Mouse (Mus musculus) ES-E14 (cell line): ENCODE measurements around the gene Pard3. TPM values are rescaled to one million over a fixed set of nuclear protein-coding genes. Genes with fewer than 3 reads are reported as not detected.

Experiments
- DNase-seq: peaks from one replicate; pipeline ENCODE4 v3.0.0-alpha.2; 2013; ENCODE audit warnings: low read depth, low spot score
- H3K27ac ChIP-seq: 2 replicates; pipeline ENCODE4 v1.5.1; 2012; ENCODE audit warnings: low read depth, mild to moderate bottlenecking, low read length, moderate library complexity, mixed read lengths; ENCODE audit not compliant: poor library complexity, insufficient read depth, severe bottlenecking
- H3K36me3 ChIP-seq: 2 replicates; pipeline ENCODE4 v1.6.1; 2012; ENCODE audit warnings: mild to moderate bottlenecking, low read length, moderate library complexity, mixed read lengths; ENCODE audit not compliant: control insufficient read depth, poor library complexity, insufficient read depth, severe bottlenecking
- H3K4me1 ChIP-seq, 2 experiments: fragments of 150-350 bp in 1 of 2; sonication (generic) in 1 of 2; 2 replicates each; pipeline ENCODE4 v1.6.1; 2012; ENCODE audit warnings: low read length in 2 of 2, mild to moderate bottlenecking in 1 of 2, mixed read lengths in 1 of 2; ENCODE audit not compliant: control insufficient read depth in 2 of 2, insufficient read depth in 2 of 2, poor library complexity in 1 of 2
- H3K4me3 ChIP-seq, 2 experiments: fragments of 150-350 bp in 1 of 2; sonication (generic) in 1 of 2; 2 replicates each; pipeline ENCODE4 v1.5.1; 2012; ENCODE audit warnings: low read length in 2 of 2, low read depth in 1 of 2, mild to moderate bottlenecking in 1 of 2, mixed read lengths in 1 of 2; ENCODE audit not compliant: insufficient read depth in 1 of 2, poor library complexity in 1 of 2, severe bottlenecking in 1 of 2
- H3K9ac ChIP-seq: 2 replicates; pipeline ENCODE4 v1.6.1; 2012; ENCODE audit warnings: low read depth, mild to moderate bottlenecking, low read length, mixed read lengths; ENCODE audit not compliant: poor library complexity, insufficient read depth, severe bottlenecking
- H3K9me3 ChIP-seq: fragments of 150-350 bp; sonication (generic); 2 replicates; pipeline ENCODE4 v1.6.1; 2012; ENCODE audit warnings: low read depth, mild to moderate bottlenecking, low read length; ENCODE audit not compliant: control insufficient read depth, insufficient read depth
- CHD2 ChIP-seq: IDR thresholded peaks from 2 replicates; pipeline ENCODE4 v1.6.1; 2014; ENCODE audit warnings: mild to moderate bottlenecking, low read depth, low read length, inconsistent platforms
- HCFC1 ChIP-seq: IDR thresholded peaks from 2 replicates; pipeline ENCODE4 v1.6.1; 2012; ENCODE audit warnings: low read length, inconsistent platforms, borderline replicate concordance; ENCODE audit not compliant: insufficient read depth
- MAFK ChIP-seq: IDR thresholded peaks from 2 replicates; pipeline ENCODE4 v1.6.1; 2014; ENCODE audit warnings: mild to moderate bottlenecking, low read depth, low read length, inconsistent platforms; ENCODE audit not compliant: insufficient read depth
- ZC3H11A ChIP-seq: IDR thresholded peaks from 2 replicates; pipeline ENCODE4 v1.6.1; 2012; ENCODE audit warnings: low read depth, mild to moderate bottlenecking, inconsistent platforms, low read length, borderline replicate concordance
- ZNF384 ChIP-seq: IDR thresholded peaks from 2 replicates; pipeline ENCODE4 v1.6.1; 2012; ENCODE audit warnings: low read depth, low read length, inconsistent platforms
- in situ Hi-C, 2 experiments: fragments of 600-800 bp; cut with MboI; formaldehyde crosslinking; loops; one replicate each; pipeline ENCODE4 v1.15.1; 2025; ENCODE audit warnings: low sequenced_read_pairs in 2 of 2, inconsistent platforms in 1 of 2; ENCODE audit not compliant: unreplicated experiment in 2 of 2
- total RNA-seq: library from RNA; depleted of rRNA; stranded (reverse); fragments of 300-350 nt; gene quantifications from 2 replicates; pipeline ENCODE4 v1.2.3, GENCODE M21; 2012

Gene Pard3
- total RNA-seq, 1 experiment, result 30.2 TPM

DNA sequence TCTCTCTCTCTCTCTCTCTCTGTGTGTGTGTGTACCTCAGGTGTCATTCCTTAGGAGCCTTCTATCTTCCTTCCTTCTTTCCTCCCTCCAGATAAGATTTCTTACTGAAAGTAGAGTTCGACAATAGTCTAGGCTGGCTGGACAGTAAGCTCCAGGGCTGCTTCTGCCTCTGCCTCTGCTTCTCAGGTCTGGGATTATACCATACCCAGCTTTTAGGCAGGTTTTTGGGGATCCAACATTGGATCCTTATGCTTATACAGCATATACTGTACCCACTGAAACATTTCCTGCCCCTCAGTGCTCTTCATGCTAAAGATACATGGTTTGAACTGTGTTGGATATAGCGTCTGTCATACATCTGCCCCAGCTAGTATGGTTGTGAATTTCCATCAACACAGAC lies 536.9 kb downstream of the Pard3 start:
- Histone ChIP-seq H3K27ac (no peak overlapping the region), H3K4me1 (peaks cover 0 to 3% of the 10 kb centered on the region in 2 experiments; a peak in 1 of 4 replicates), H3K9ac (no peak overlapping the region), H3K9me3 (no peaks in the 10 kb centered on the region), H3K36me3 (no peaks in the 10 kb centered on the region; the same call in 1 of the 2 replicates), H3K4me3 (no peak overlapping the region)
- DNase-seq, result no peak
- no peak for TF ChIP-seq CHD2
- TF ChIP-seq ZC3H11A, result no peak
- TF ChIP-seq MAFK, result no peak
- TF ChIP-seq ZNF384, result no peak
- no peak for TF ChIP-seq HCFC1
- in situ Hi-C loops, result no loop called here

DNA sequence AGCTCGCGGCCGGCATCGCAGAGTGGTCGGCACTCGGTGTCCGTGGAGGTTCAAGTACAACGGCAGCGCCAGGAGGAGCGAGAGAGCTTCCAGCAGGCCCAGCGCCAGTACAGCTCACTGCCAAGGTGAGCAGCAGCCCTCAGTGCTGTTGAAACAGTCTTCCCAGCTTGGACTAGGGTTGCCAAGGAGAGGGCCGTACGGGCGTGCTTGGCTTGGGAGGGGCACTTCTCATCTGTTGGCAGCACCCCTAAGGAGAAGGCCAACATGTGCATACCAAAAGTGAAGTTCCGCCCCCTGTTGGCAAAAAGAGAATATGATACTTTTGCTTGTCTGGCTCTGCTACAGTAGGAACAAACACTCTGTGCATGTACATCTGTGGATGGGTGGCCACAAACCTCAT lies 539.4 kb downstream of the Pard3 start:
- Histone ChIP-seq H3K9me3 (no peaks in the 10 kb centered on the region), H3K36me3 (no peaks in the 10 kb centered on the region; the same call in 1 of the 2 replicates), H3K4me1 (peaks cover 0 to 3% of the 10 kb centered on the region in 2 experiments; a peak in 1 of 4 replicates), H3K9ac (no peak overlapping the region), H3K4me3 (no peak overlapping the region), H3K27ac (no peak overlapping the region)
- DNase-seq, result no peak
- in situ Hi-C loops, result no loop called here
- no peak for TF ChIP-seq HCFC1
- TF ChIP-seq ZNF384, result no peak

DNA sequence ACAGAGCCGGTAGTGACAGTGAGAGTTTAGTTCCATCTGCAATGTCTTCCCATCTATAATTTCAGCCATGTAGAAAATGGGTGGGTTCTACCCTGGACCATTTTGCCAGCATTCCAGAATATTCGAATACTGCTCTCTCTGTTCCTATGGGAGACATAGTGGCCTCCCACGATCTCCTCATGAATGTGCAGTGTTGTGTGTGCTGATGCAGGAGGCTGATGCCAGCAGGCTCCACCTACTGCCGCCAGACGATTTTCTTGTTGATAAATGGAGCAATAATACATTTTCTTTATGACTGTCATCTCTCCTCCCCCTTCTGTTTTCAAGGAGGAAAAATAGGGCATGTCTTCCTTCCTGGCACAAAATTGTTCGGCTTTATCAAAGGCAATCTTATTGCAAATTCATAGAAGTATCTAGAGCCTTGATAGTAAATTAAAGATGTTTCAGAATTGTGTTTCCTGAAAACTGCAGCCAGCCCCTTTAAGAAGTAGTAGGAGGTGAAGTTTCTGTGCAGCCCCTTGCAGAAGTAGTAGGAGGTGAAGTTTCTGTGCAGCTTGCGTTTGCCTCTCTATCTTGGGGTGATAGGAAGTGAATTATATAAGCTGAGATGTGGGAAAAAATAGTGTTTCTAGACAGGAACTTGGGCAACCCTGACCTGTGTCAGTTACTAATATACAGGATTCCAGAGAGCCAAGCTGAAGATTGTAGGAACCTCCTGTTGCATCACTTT lies 545.0 kb downstream of the Pard3 start:
- Histone ChIP-seq H3K27ac (no peak overlapping the region), H3K36me3 (peaks cover 4% of the 10 kb centered on the region), H3K9me3 (no peaks in the 10 kb centered on the region), H3K9ac (no peak overlapping the region), H3K4me3 (no peak overlapping the region), H3K4me1 (no peaks in the 10 kb centered on the region)
- no peak for DNase-seq
- TF ChIP-seq CHD2 (no peak), ZC3H11A (no peak), HCFC1 (no peak), ZNF384 (no peak), MAFK (no peak)
- in situ Hi-C loops, result no loop called here

DNA sequence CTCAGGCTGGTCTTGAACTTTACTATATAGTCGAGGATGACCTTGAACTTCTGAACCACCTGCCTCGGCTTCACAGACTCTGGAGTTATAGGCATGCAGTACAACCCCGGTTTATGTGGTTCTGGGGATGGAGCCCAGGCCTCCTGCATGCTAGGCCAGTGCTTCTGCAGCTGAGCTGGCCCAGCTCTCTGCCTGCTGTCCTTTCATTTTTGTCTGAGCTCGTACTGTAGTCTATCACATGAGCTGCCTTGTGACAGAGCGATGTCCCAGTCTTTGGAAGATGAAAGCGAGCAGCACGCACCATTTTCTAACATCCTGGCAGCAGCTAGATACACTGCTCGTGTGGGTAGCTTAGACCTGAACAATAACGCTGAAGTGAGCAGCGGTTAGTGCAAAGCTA lies 545.6 kb downstream of the Pard3 start:
- Histone ChIP-seq H3K27ac (no peak overlapping the region), H3K36me3 (peaks cover 4% of the 10 kb centered on the region), H3K4me1 (no peaks in the 10 kb centered on the region), H3K9ac (no peak overlapping the region), H3K9me3 (no peaks in the 10 kb centered on the region), H3K4me3 (no peak overlapping the region)
- no peak for DNase-seq
- in situ Hi-C loops, result no loop called here
- TF ChIP-seq MAFK (no peak), ZNF384 (no peak), CHD2 (no peak), HCFC1 (no peak), ZC3H11A (no peak)
